In genomic region chr10:44268145-44268860, GRCm38 (mm10) we compare ENCODE assay signal across 8 mouse cellular contexts. TPM values are rescaled to one million over a fixed set of nuclear protein-coding genes. Genes with fewer than 3 reads are reported as not detected.
A peak's percentile ranks its signal among the peaks of the same experiment; 100 is the strongest.
DNase-seq lines count a peak whose midpoint lies in the region; ATAC-seq and TF ChIP-seq lines count a peak whose summit lies in the region.

Gene Atg5, plus strand, starts transcription at chr10:44268358.

- peak within 1 kb of the TSS; percentile 91 for H3K9ac ChIP-seq in heart, embryonic 12.5 days
- H3K9ac ChIP-seq in kidney, postnatal 0 days (ENCODE audit: low read depth, low read length), result peak within 1 kb of the TSS; percentile 86
- peak within 1 kb of the TSS; percentile 84 for H3K9ac ChIP-seq in liver, embryonic 11.5 days (ENCODE audit: low read depth, low read length)
- H3K9ac ChIP-seq in stomach, embryonic 14.5 days (replicated peaks; ENCODE audit: low read depth, low read length), result peak within 1 kb of the TSS; percentile 71

- peak; percentile 97 for ATAC-seq in erythroid progenitor cell, adult 5-6 weeks (replicated peaks; ENCODE audit: low FRiP score, poor library complexity, severe bottlenecking)
- peak; percentile 98 for ATAC-seq in heart, embryonic 12.5 days (ENCODE audit: insufficient number of reproducible peaks, low FRiP score)
- peak; percentile 98 for ATAC-seq in kidney, postnatal 0 days (replicated peaks; ENCODE audit: low FRiP score, low read depth)
- ATAC-seq in liver, embryonic 11.5 days (replicated peaks; ENCODE audit: low FRiP score), result peak; percentile 94
- peak; percentile 98 for ATAC-seq in stomach, embryonic 14.5 days (ENCODE audit: insufficient number of reproducible peaks, insufficient read depth, low FRiP score, low read depth)

- H3K4me1 ChIP-seq in heart, embryonic 12.5 days (replicated peaks), result peaks cover 16% of the 10 kb centered on the region
- H3K4me1 ChIP-seq in kidney, postnatal 0 days (replicated peaks; ENCODE audit: insufficient read depth, low read length), result 0 out of 2 replicates have a peak, but pooled peaks cover 14% of the 10 kb centered on the region
- H3K4me1 ChIP-seq in liver, embryonic 11.5 days (replicated peaks; ENCODE audit: control insufficient read depth, insufficient read depth, low read length), result peaks cover 15% of the 10 kb centered on the region
- H3K4me1 ChIP-seq in stomach, embryonic 14.5 days (ENCODE audit: control insufficient read depth, insufficient read depth, low read length), result peaks cover 10% of the 10 kb centered on the region; the same call in 1 of the 2 replicates

- WGBS in heart, embryonic 12.5 days, result 0% methylated on average over 63 of the region's 63 CpGs
- under 1% methylated on average over 63 of the region's 63 CpGs for WGBS in kidney, postnatal 0 days
- WGBS in liver, embryonic 11.5 days, result under 1% methylated on average over 63 of the region's 63 CpGs
- under 1% methylated on average over 62 of the region's 63 CpGs for WGBS in stomach, embryonic 14.5 days

- no peaks in the 10 kb centered on the region for H3K36me3 ChIP-seq in heart, embryonic 12.5 days
- no peaks in the 10 kb centered on the region for H3K36me3 ChIP-seq in kidney, postnatal 0 days (ENCODE audit: insufficient read depth, low read length)
- H3K36me3 ChIP-seq in liver, embryonic 11.5 days (ENCODE audit: control insufficient read depth, insufficient read depth, low read length), result no peaks in the 10 kb centered on the region
- no peaks in the 10 kb centered on the region for H3K36me3 ChIP-seq in stomach, embryonic 14.5 days (ENCODE audit: control insufficient read depth, insufficient read depth, low read length)

- H3K9me3 ChIP-seq in heart, embryonic 12.5 days (replicated peaks), result no peaks in the 10 kb centered on the region
- no peaks in the 10 kb centered on the region for H3K9me3 ChIP-seq in kidney, postnatal 0 days (replicated peaks; ENCODE audit: low read length)
- no peaks in the 10 kb centered on the region for H3K9me3 ChIP-seq in liver, embryonic 11.5 days (ENCODE audit: control insufficient read depth, low read length)
- no peaks in the 10 kb centered on the region for H3K9me3 ChIP-seq in stomach, embryonic 14.5 days (ENCODE audit: control insufficient read depth, low read depth, low read length)

- peak; percentile 56 for TF ChIP-seq CTCF in kidney, postnatal 0 days (IDR thresholded peaks at IDR 0.05; ENCODE audit: low read depth)

- H3K4me2 ChIP-seq in heart, embryonic 12.5 days, result peak within 1 kb of the TSS; percentile 85
- H3K4me2 ChIP-seq in kidney, postnatal 0 days (ENCODE audit: low read length), result peak within 1 kb of the TSS; percentile 78
- peak within 1 kb of the TSS; percentile 71 for H3K4me2 ChIP-seq in liver, embryonic 11.5 days
- peak within 1 kb of the TSS; percentile 61 for H3K4me2 ChIP-seq in stomach, embryonic 14.5 days (replicated peaks; ENCODE audit: low read depth, low read length)

- DNase-seq in CD4-positive helper T cell, adult 2 months (ENCODE audit: low read depth, low spot score), result peak; percentile 96
- peak; percentile 93 for DNase-seq in brain, embryonic 18.5 days (ENCODE audit: low read depth, low spot score)
- DNase-seq in kidney, postnatal 0 days (ENCODE audit: low spot score), result peak; percentile 98
- DNase-seq in liver, embryonic 11.5 days (ENCODE audit: low spot score), result peak; percentile 99
- DNase-seq in naive thymus-derived CD4-positive, alpha-beta T cell, adult 2 months (ENCODE audit: low read depth), result peak; percentile 95

- H3K4me3 ChIP-seq in heart, embryonic 12.5 days, result peak within 1 kb of the TSS; percentile 81
- peak within 1 kb of the TSS; percentile 85 for H3K4me3 ChIP-seq in kidney, postnatal 0 days (replicated peaks; ENCODE audit: low read depth, low read length)
- peak within 1 kb of the TSS; percentile 85 for H3K4me3 ChIP-seq in liver, embryonic 11.5 days (ENCODE audit: low read depth, low read length)
- peak within 1 kb of the TSS; percentile 78 for H3K4me3 ChIP-seq in stomach, embryonic 14.5 days (ENCODE audit: low read depth, low read length)

- peak within 1 kb of the TSS; percentile 93 for H3K27ac ChIP-seq in heart, embryonic 12.5 days (ENCODE audit: poor library complexity, severe bottlenecking)
- H3K27ac ChIP-seq in kidney, postnatal 0 days, result peak within 1 kb of the TSS; percentile 91
- H3K27ac ChIP-seq in liver, embryonic 11.5 days (ENCODE audit: low read depth, low read length), result peak within 1 kb of the TSS; percentile 91
- peak within 1 kb of the TSS; percentile 92 for H3K27ac ChIP-seq in stomach, embryonic 14.5 days (ENCODE audit: low read length)

- no peaks in the 10 kb centered on the region for H3K27me3 ChIP-seq in heart, embryonic 12.5 days (replicated peaks)
- H3K27me3 ChIP-seq in kidney, postnatal 0 days (ENCODE audit: insufficient read depth, low read length), result no peaks in the 10 kb centered on the region
- no peaks in the 10 kb centered on the region for H3K27me3 ChIP-seq in liver, embryonic 11.5 days (replicated peaks; ENCODE audit: control insufficient read depth, insufficient read depth, low read length)
- no peaks in the 10 kb centered on the region for H3K27me3 ChIP-seq in stomach, embryonic 14.5 days (ENCODE audit: control insufficient read depth, insufficient read depth, low read length)

RNA-seq across cellular contexts. Expression of gene Atg5, which starts in this region (rescaled TPM):
- total RNA-seq in erythroid progenitor cell, adult 5-6 weeks (2015; ENCODE audit: low replicate concordance), result 3.2 and 7.5 TPM in 2 replicates
- total RNA-seq in erythroid progenitor cell, adult 5-6 weeks (2017; ENCODE audit: low replicate concordance), result 11.3 and 12.1 TPM in 2 replicates
- polyA plus RNA-seq in heart, embryonic 12.5 days (2016; fragmentation: Nextera tagmentation; extraction: Ambion mirVana), result 24.8 and 25.4 TPM in 2 replicates
- 51.4 and 56.6 TPM in 2 replicates for polyA plus RNA-seq in kidney, postnatal 0 days (2015; fragmentation: Nextera tagmentation; extraction: Ambion mirVana)
- polyA plus RNA-seq in liver, embryonic 11.5 days (2014; fragmentation: Nextera tagmentation; extraction: Ambion mirVana), result 41.2 and 46.8 TPM in 2 replicates
- 49.8 TPM in 2 replicates for polyA plus RNA-seq in stomach, embryonic 14.5 days (2014; fragmentation: Nextera tagmentation; extraction: Ambion mirVana)

Comparison
In these comparisons a context has a peak if more than half of its experiments do, and no peak if none do; other contexts are left out.
1. Peak in every context shown above with its lines: DNase-seq, ATAC-seq, H3K4me3 ChIP-seq and H3K27ac ChIP-seq.